Mouse (Mus musculus): ENCODE data around the gene Pik3c2a. TPM values are rescaled to one million over a fixed set of nuclear protein-coding genes. Genes with fewer than 3 reads are reported as not detected.

Pik3c2a gene
- polyA plus RNA-seq, 1 experiment from 2014 or later: 20.8 TPM

DNA sequence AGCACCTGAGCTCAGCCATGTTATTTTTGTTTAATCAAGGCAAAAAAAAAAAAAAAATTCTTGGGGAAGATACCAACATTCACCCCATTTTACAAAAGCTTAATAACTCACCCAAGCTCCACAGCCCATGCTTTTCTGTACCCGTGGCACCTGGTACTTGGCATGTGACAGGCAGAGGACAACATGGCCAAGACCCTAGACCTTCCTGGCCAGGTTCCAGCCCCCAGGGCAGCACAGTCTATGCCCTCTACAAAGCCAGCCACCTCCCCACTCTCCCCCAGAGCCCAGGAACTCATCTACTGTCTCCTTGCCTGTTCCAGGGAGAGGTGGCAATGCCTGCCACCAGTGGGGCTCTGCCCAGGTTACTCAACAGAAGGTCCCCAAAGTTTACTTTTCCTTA is 152.7 kb downstream of the Pik3c2a start:
- ATAC-seq (ENCODE audit: insufficient number of reproducible peaks, low FRiP score, low TSS enrichment, low read depth): no peak
- no peaks in the 10 kb centered on the region for H3K9me3 ChIP-seq
- 90% methylated on average over 1 of the region's 1 CpGs for WGBS

DNA sequence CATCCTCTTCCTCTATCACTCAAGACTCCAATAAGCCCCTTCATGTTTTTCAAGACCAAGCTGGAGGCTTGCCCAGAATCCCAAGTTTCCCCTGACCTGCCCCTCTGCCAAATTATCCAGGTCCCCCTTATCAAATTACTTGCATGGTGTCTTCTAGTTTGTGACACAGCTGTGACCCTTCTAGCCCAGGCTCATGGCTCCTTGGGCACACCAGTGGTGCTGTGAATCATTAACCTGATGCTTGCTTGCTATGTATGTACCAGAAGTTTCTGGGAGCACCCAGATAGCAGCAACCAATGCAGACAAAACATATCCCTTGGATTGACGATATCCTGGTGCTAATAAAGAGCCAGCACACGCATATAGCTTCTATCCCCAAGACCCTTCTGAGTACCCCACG is 154.3 kb downstream of the Pik3c2a start:
- no peak overlapping the region for H3K4me3 ChIP-seq
- H3K9ac ChIP-seq: no peak overlapping the region
- ATAC-seq (ENCODE audit: insufficient number of reproducible peaks, low FRiP score, low TSS enrichment, low read depth): no peak
- H3K4me2 ChIP-seq: no peak overlapping the region
- H3K4me1 ChIP-seq: peaks cover 20% of the 10 kb centered on the region
- WGBS: 84% methylated on average over 3 of the region's 3 CpGs
- H3K27me3 ChIP-seq: no peaks in the 10 kb centered on the region
- no peaks in the 10 kb centered on the region for H3K36me3 ChIP-seq
- H3K9me3 ChIP-seq: no peaks in the 10 kb centered on the region
- no peak overlapping the region for H3K27ac ChIP-seq

More for the DNA sequence above, 152.7 kb downstream of the Pik3c2a start:
- Histone ChIP-seq H3K4me2 (no peak overlapping the region), H3K36me3 (no peaks in the 10 kb centered on the region), H3K27me3 (no peaks in the 10 kb centered on the region), H3K4me3 (no peak overlapping the region), H3K4me1 (peaks cover 24% of the 10 kb centered on the region), H3K27ac (no peak overlapping the region), H3K9ac (no peak overlapping the region)

DNA sequence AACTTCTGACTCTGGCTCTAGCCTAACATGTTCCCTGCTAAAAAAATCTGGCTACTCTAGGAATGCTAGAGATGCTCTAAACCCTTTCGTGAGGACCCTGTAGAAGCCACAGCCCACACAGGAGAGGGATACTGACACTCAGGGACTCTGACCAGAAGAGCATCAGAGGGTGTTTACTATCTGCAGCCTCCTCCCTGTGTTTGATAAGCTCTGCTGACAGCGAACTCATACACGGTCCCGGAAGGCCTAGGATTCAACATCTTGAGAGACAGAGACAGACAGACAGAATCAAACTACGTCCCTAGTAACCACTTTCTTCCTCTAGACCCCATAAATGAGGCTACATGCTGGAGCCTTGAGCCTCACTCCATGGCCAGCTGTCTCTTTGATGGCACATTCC is 155.3 kb downstream of the Pik3c2a start:
- H3K27ac ChIP-seq: no peak overlapping the region
- no peak for ATAC-seq (ENCODE audit: insufficient number of reproducible peaks, low FRiP score, low TSS enrichment, low read depth)

More for the DNA sequence above, 155.3 kb downstream of the Pik3c2a start:
- Histone ChIP-seq H3K9me3 (no peaks in the 10 kb centered on the region), H3K4me1 (peaks cover 20% of the 10 kb centered on the region), H3K4me2 (no peak overlapping the region), H3K4me3 (no peak overlapping the region), H3K27me3 (no peaks in the 10 kb centered on the region), H3K36me3 (no peaks in the 10 kb centered on the region), H3K9ac (no peak overlapping the region)
- WGBS: 76% methylated on average over 5 of the region's 5 CpGs

Other genes starting within 250 kb of the Pik3c2a start
- gene Plekha7, start 135.1 kb downstream of the Pik3c2a start, polyA plus RNA-seq (2015; fragmentation: Nextera tagmentation; extraction: Ambion mirVana): 13.8 and 15.3 TPM in 2 replicates
- gene Rps13, start 109.3 kb downstream of the Pik3c2a start, polyA plus RNA-seq (2015; fragmentation: Nextera tagmentation; extraction: Ambion mirVana): 663 and 783 TPM in 2 replicates
- 35.5 and 38.2 TPM in 2 replicates for gene Nucb2, start 60.9 kb upstream of the Pik3c2a start, polyA plus RNA-seq (2015; fragmentation: Nextera tagmentation; extraction: Ambion mirVana)

Measured in limb, embryonic 15.5 days (tissue).